Mouse (Mus musculus): ENCODE results near the gene Zfp566. TPM values are rescaled to one million over a fixed set of nuclear protein-coding genes. Genes with fewer than 3 reads are reported as not detected.

Zfp566 gene
- polyA plus RNA-seq, 1 experiment from 2014 or later = 15.7 TPM

DNA sequence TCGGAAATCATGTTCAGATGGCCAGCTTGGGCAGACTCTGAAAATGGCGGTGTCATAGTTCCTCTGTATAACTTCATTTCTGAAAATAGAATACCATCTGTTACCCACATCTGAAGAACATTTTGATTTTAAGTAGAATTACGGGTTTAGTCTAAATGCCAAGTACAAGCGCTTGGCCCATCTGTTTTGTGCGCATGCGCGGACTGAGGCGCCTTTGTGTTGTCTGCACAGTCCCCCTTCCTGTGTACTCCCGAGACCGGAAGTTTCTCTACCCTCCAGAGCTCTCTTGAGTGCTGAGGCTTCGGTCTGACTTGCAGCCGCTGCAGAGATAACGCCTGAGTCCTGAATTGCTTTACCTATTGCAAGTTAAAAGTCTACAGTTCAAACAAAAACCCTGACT lies 9.0 kb upstream of the Zfp566 start:
- H3K9me3 ChIP-seq (ENCODE audit: control insufficient read depth, low read length) = peaks cover 4% of the 10 kb centered on the region; the same call in 1 of the 2 replicates
- 97% methylated on average over 13 of the region's 13 CpGs for WGBS
- H3K36me3 ChIP-seq (ENCODE audit: control insufficient read depth, insufficient read depth, low read length) = peaks cover 38% of the 10 kb centered on the region
- DNase-seq (ENCODE audit: low spot score, missing footprints) (no peak), ATAC-seq (ENCODE audit: low FRiP score) (no peak)
- peaks cover 2% of the 10 kb centered on the region; the same call in 1 of the 2 replicates for H3K4me1 ChIP-seq (ENCODE audit: control insufficient read depth, insufficient read depth, low read length)
- H3K9ac ChIP-seq (ENCODE audit: low read length) = no peak overlapping the region
- H3K27me3 ChIP-seq (ENCODE audit: control insufficient read depth, insufficient read depth, low read length) = no peaks in the 10 kb centered on the region
- no peak overlapping the region for H3K4me3 ChIP-seq (ENCODE audit: low read depth, low read length)
- no peak overlapping the region for H3K27ac ChIP-seq (ENCODE audit: low read depth, low read length)
- no peak overlapping the region for H3K4me2 ChIP-seq

DNA sequence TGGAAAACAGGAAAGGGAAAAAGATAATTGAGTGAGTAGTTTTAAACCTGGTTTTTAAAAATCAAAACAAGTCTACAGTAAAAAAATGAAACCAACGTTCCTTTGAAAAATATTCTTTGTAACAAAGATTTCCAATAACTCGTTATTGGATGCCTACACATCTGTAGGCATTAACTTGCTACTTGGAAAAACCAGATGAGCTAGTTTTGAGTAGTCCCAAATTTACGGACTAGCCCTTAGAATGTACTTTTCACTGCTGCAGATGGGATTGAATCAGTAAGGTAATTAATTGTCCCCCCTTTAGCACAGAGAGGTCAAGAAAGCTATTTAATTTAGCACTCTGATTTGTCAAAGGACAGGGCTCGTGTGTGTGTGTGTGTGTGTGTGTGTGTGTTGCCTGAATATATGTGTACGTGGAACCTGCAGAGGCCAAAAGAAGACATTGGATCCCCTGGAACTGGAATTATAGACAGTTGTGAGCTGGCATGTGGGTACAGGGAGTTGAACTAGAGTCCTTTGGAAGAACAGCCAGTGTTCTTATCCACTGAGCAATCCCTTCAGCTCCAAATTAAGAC lies 5.3 kb upstream of the Zfp566 start:
- WGBS = 17% methylated on average over 5 of the region's 5 CpGs
- DNase-seq (ENCODE audit: low spot score, missing footprints) (peak; percentile 88), ATAC-seq (ENCODE audit: low FRiP score) (no peak)
- no peaks in the 10 kb centered on the region for H3K9me3 ChIP-seq (ENCODE audit: control insufficient read depth, low read length)
- peaks cover 11% of the 10 kb centered on the region for H3K36me3 ChIP-seq (ENCODE audit: control insufficient read depth, insufficient read depth, low read length)
- peak overlapping the region; percentile 72 for H3K9ac ChIP-seq (ENCODE audit: low read length)
- no peaks in the 10 kb centered on the region for H3K27me3 ChIP-seq (ENCODE audit: control insufficient read depth, insufficient read depth, low read length)
- H3K4me1 ChIP-seq (ENCODE audit: control insufficient read depth, insufficient read depth, low read length) = peaks cover 5% of the 10 kb centered on the region; the same call in 1 of the 2 replicates
- H3K4me3 ChIP-seq (ENCODE audit: low read depth, low read length) = peak overlapping the region; percentile 45
- peak overlapping the region; percentile 60 for H3K4me2 ChIP-seq
- peak overlapping the region; percentile 86; the same call in 1 of the 2 replicates for H3K27ac ChIP-seq (ENCODE audit: low read depth, low read length)

DNA sequence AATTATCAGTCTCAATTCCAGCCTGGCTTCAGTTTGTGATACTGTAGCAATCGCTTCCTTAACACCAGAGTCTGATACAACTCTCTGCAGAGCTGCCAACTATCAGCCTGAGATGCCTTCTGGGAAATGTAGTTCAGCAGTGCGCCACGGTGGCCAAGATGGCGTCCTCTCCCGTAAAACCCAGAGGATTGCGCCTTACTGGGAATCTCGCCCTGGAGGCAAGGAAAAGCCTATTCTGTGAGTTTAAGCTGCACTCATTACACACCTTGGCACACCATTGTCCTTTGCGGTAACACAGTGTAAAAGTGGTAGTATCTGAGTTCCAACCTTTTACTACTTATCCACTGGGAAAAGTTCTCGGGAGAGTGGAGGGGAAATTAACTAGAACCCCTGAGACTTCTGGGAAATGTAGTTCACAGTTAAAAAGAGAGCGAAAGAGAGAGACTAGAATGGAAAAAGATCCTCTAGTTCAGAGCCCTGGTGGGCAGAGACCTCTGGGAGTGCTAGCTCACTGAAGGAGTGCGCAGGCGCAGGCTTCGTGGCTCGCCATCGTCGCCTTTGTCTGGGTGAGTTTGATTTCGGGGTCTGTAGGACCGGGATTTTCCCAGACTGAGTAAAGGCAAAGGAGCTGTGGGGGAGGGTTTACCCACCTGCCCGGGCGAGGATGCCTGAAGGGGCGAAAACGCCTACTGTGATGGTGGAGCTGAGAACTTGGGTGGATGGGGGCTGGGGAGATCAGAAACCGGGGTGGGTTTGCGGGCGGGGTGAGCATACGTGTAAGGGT lies 4.5 kb upstream of the Zfp566 start, which contains the start of gene Zfp260:
TSS of gene Zfp260 (plus strand) at position 132 of the 784 bp plus-strand sequence.
- DNase-seq (ENCODE audit: low spot score, missing footprints) (peak; percentile 99), ATAC-seq (ENCODE audit: low FRiP score) (peak; percentile 85)
- Histone ChIP-seq H3K27ac (ENCODE audit: low read depth, low read length) (peak within 1 kb of the TSS; percentile 86), H3K4me3 (ENCODE audit: low read depth, low read length) (peak within 1 kb of the TSS; percentile 45), H3K9me3 (ENCODE audit: control insufficient read depth, low read length) (no peaks in the 10 kb centered on the region), H3K36me3 (ENCODE audit: control insufficient read depth, insufficient read depth, low read length) (peaks cover 4% of the 10 kb centered on the region), H3K4me2 (peak within 1 kb of the TSS; percentile 60), H3K9ac (ENCODE audit: low read length) (peak within 1 kb of the TSS; percentile 72), H3K27me3 (ENCODE audit: control insufficient read depth, insufficient read depth, low read length) (no peaks in the 10 kb centered on the region), H3K4me1 (ENCODE audit: control insufficient read depth, insufficient read depth, low read length) (peaks cover 5% of the 10 kb centered on the region; the same call in 1 of the 2 replicates)
- WGBS = under 1% methylated on average over 26 of the region's 26 CpGs

DNA sequence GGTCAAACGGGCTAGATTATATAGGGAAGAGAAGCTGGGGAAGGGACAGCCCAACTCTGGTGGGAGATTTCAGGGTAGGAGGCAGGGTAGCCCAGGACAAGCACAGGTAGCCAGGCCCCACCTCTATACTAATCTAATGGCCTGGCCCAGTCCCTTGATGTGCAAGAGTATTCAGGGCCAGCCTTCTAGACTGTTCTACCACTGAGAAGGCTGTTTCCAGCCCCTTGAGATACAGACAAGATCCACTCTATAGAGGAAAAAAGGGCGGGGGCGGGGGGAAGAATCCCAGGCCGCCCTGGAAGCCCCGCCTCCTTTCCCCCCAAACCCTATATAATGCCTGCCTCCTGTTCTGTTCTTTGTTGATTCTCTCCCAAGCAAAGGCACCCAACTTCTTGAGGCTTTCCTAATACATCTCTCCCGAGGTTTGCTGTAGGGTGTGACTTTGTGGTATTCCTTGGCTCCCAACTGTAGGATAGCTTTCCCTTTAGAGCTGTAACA lies 3.6 kb upstream of the Zfp566 start:
- H3K4me2 ChIP-seq = peak overlapping the region; percentile 60
- H3K9ac ChIP-seq (ENCODE audit: low read length) = peak overlapping the region; percentile 72; the same call in 1 of the 2 replicates
- H3K9me3 ChIP-seq (ENCODE audit: control insufficient read depth, low read length) = no peaks in the 10 kb centered on the region
- peaks cover 11% of the 10 kb centered on the region for H3K4me1 ChIP-seq (ENCODE audit: control insufficient read depth, insufficient read depth, low read length)
- H3K27ac ChIP-seq (ENCODE audit: low read depth, low read length) = no peak overlapping the region
- 0 out of 2 replicates have a peak, but pooled peaks cover 2% of the 10 kb centered on the region for H3K36me3 ChIP-seq (ENCODE audit: control insufficient read depth, insufficient read depth, low read length)
- 74% methylated on average over 6 of the region's 6 CpGs for WGBS
- ATAC-seq (ENCODE audit: low FRiP score) (no peak), DNase-seq (ENCODE audit: low spot score, missing footprints) (no peak)
- H3K4me3 ChIP-seq (ENCODE audit: low read depth, low read length) = peak overlapping the region; percentile 45; the same call in 1 of the 2 replicates
- no peaks in the 10 kb centered on the region for H3K27me3 ChIP-seq (ENCODE audit: control insufficient read depth, insufficient read depth, low read length)

DNA sequence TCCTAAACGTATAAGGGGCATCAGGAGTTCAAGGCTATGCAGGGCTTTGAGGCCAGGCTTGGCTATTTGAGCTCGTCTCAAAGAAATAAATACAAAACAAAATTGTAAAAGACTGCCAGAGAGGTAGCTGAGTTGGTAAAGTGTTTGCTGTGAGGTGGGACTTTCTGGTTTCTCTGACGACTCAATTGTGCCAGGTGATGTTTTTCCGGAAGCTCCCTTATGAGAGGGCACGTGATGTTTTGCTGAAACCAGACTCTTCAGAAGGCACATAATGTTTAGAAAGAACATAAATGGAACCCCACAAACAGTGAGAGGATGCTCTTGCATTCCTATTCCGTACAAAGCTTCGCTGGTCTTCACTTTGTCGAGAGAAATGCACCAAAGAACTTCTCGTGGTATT lies 2.3 kb upstream of the Zfp566 start:
- no peak overlapping the region for H3K27ac ChIP-seq (ENCODE audit: low read depth, low read length)
- no peaks in the 10 kb centered on the region for H3K36me3 ChIP-seq (ENCODE audit: control insufficient read depth, insufficient read depth, low read length)
- no peaks in the 10 kb centered on the region for H3K27me3 ChIP-seq (ENCODE audit: control insufficient read depth, insufficient read depth, low read length)
- H3K4me2 ChIP-seq = no peak overlapping the region
- WGBS = 82% methylated on average over 9 of the region's 9 CpGs
- ATAC-seq (ENCODE audit: low FRiP score) (no peak), DNase-seq (ENCODE audit: low spot score, missing footprints) (no peak)
- H3K4me3 ChIP-seq (ENCODE audit: low read depth, low read length) = no peak overlapping the region
- no peak overlapping the region for H3K9ac ChIP-seq (ENCODE audit: low read length)
- peaks cover 17% of the 10 kb centered on the region for H3K4me1 ChIP-seq (ENCODE audit: control insufficient read depth, insufficient read depth, low read length)
- no peaks in the 10 kb centered on the region for H3K9me3 ChIP-seq (ENCODE audit: control insufficient read depth, low read length)

DNA sequence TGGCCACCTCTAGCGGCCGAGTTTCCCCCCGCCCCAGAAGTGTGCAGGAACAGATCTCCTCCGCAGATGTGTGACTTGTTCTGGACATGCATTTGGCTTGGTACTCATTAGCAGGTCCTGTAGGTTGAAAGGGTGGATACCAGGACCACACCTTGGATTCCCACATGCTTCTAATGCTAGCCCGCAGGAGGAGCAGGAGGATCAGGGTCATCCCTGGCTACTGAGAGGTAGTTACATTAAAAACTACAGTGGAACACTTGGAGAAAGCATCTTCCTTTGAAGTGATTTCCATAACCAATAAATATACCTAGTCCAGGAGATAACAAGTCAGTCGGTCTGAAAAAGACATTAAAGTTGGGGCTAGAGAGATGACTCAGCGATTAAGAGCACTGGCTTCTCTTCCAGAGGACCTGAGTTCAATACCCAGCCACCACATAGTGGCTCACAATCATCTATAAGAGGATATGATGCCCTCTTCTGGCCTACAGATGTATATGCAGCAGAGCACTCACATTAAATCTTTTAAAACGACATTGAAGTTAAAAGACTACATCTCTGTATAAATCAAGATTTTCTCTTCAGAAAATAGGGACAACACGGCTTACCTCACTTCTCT lies 751 bp upstream of the Zfp566 start:
- Histone ChIP-seq H3K36me3 (ENCODE audit: control insufficient read depth, insufficient read depth, low read length) (peaks cover 6% of the 10 kb centered on the region; the same call in 1 of the 2 replicates), H3K4me2 (peak overlapping the region; percentile 46), H3K27me3 (ENCODE audit: control insufficient read depth, insufficient read depth, low read length) (no peaks in the 10 kb centered on the region), H3K9ac (ENCODE audit: low read length) (peak overlapping the region; percentile 54; the same call in 1 of the 2 replicates), H3K27ac (ENCODE audit: low read depth, low read length) (peak overlapping the region; percentile 36; the same call in 1 of the 2 replicates), H3K4me3 (ENCODE audit: low read depth, low read length) (peak overlapping the region; percentile 68), H3K9me3 (ENCODE audit: control insufficient read depth, low read length) (no peaks in the 10 kb centered on the region), H3K4me1 (ENCODE audit: control insufficient read depth, insufficient read depth, low read length) (peaks cover 17% of the 10 kb centered on the region)
- peak; percentile 88 for DNase-seq (ENCODE audit: low spot score, missing footprints)
- 8% methylated on average over 9 of the region's 9 CpGs for whole genome bisulfite sequencing
- ATAC-seq (ENCODE audit: low FRiP score) = peak; percentile 8; the same call in 1 of the 2 replicates

DNA sequence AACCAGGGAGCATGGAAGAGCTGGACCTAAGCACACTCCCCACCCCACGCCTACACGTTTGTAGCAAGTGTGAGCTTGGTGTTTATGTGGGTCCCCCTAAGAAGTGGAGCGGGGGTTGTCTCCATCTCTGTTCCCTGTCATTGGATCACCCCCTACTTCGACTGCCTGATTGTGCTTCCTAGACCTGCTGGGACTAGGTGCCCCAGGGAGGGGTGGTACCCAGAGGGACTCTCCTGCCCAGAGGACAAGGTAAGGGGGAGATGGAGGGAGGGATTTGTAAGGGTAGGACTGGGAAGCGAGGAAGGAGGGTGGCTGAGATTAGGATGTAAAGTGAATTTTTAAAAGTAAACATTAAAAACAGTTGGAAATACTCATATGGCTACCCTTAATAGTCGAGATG lies 922 bp downstream of the Zfp566 start:
- DNase-seq (ENCODE audit: low spot score, missing footprints) (no peak), ATAC-seq (ENCODE audit: low FRiP score) (no peak)
- Histone ChIP-seq H3K36me3 (ENCODE audit: control insufficient read depth, insufficient read depth, low read length) (peaks cover 17% of the 10 kb centered on the region; the same call in 1 of the 2 replicates), H3K4me3 (ENCODE audit: low read depth, low read length) (peak overlapping the region; percentile 68), H3K4me1 (ENCODE audit: control insufficient read depth, insufficient read depth, low read length) (peaks cover 16% of the 10 kb centered on the region), H3K4me2 (peak overlapping the region; percentile 81), H3K9me3 (ENCODE audit: control insufficient read depth, low read length) (no peaks in the 10 kb centered on the region), H3K9ac (ENCODE audit: low read length) (peak overlapping the region; percentile 81), H3K27ac (ENCODE audit: low read depth, low read length) (no peak overlapping the region), H3K27me3 (ENCODE audit: control insufficient read depth, insufficient read depth, low read length) (no peaks in the 10 kb centered on the region)
- WGBS = 14% methylated on average over 6 of the region's 6 CpGs

DNA sequence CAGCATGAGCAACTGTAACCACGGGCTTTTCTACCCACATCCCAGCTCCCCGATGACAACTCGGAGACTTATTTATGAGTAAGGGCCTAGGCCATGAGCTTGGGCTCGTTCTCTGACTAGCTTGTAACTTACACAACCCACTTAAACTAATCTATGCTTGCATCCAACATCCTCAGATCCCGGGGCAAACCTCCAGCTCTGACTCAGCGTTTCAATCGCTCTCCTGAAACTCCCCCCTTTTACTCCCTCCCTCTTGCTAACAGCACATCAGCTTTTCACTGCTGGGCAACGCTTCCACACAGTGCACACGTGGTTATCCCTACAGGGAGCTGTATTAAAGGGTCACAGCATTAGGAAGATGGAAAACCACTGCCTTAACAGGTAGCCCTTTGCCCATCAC lies 3.8 kb downstream of the Zfp566 start:
- ATAC-seq (ENCODE audit: low FRiP score) (no peak), DNase-seq (ENCODE audit: low spot score, missing footprints) (no peak)
- Histone ChIP-seq H3K9ac (ENCODE audit: low read length) (no peak overlapping the region), H3K4me1 (ENCODE audit: control insufficient read depth, insufficient read depth, low read length) (peaks cover 12% of the 10 kb centered on the region), H3K27me3 (ENCODE audit: control insufficient read depth, insufficient read depth, low read length) (no peaks in the 10 kb centered on the region), H3K4me2 (no peak overlapping the region), H3K36me3 (ENCODE audit: control insufficient read depth, insufficient read depth, low read length) (peaks cover 19% of the 10 kb centered on the region; the same call in 1 of the 2 replicates), H3K9me3 (ENCODE audit: control insufficient read depth, low read length) (no peaks in the 10 kb centered on the region), H3K4me3 (ENCODE audit: low read depth, low read length) (no peak overlapping the region), H3K27ac (ENCODE audit: low read depth, low read length) (no peak overlapping the region)
- 95% methylated on average over 9 of the region's 9 CpGs for WGBS
